Mouse (Mus musculus): ENCODE data around the gene Hist3h2ba. TPM values are rescaled to one million over a fixed set of nuclear protein-coding genes. Genes with fewer than 3 reads are reported as not detected.

Hist3h2ba gene
- polyA plus RNA-seq, 1 experiment = 5.3 TPM

DNA sequence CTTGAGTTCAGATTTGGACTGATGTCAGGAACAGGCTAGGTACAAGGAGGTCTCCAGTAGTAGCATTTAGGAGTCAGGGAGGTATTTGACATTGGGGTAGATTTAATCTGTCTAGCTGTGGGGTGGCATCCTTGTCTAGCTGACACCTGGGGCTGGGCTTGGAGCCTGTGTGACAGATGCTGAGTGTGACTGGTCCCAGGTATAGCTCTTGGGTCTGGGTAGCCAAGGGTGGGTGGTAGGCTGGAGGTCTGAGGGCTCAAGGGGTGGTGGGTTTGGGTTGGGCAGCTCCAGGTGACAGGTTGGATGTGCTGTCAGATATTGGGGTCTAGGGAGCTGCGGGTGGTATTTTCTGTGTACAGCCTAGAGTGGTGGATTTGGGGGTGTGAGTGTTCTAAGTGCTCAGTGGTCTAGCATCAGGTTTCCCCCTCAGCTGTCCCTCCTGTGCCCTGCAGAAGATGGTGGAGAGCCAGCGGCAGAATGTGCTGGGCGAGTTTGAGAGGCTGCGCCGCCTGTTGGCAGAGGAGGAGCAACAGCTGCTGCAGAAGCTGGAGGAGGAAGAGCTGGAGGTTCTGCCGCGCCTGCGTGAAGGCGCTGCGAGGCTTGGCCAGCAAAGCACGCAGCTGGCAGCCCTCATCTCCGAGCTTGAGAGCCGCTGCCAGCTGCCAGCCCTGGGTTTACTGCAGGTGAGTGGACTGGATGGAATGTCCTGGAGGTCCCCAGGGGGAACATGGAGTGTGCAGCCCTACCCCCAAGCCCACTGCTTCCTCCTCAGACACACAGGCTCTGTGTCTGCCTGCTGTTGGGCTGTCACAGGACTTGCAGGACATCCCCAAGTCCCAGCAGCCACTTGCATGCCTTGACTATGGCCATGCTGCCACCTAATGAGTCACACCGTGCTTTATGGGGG lies 33.1 kb downstream of the Hist3h2ba start:
- peaks cover 65% of the 10 kb centered on the region for H3K36me3 ChIP-seq (replicated peaks; ENCODE audit: low read length)
- H3K9me3 ChIP-seq = no peaks in the 10 kb centered on the region
- H3K27me3 ChIP-seq (replicated peaks) = no peaks in the 10 kb centered on the region
- H3K4me3 ChIP-seq (replicated peaks) = peak overlapping the region; percentile 43
- H3K4me1 ChIP-seq = peaks cover 75% of the 10 kb centered on the region
- TF ChIP-seq FLI1 (IDR thresholded peaks at IDR 0.05; ENCODE audit: low read length) (no peak), GATA1 (IDR thresholded peaks at IDR 0.05; ENCODE audit: borderline replicate concordance, low read length) (no peak)

DNA sequence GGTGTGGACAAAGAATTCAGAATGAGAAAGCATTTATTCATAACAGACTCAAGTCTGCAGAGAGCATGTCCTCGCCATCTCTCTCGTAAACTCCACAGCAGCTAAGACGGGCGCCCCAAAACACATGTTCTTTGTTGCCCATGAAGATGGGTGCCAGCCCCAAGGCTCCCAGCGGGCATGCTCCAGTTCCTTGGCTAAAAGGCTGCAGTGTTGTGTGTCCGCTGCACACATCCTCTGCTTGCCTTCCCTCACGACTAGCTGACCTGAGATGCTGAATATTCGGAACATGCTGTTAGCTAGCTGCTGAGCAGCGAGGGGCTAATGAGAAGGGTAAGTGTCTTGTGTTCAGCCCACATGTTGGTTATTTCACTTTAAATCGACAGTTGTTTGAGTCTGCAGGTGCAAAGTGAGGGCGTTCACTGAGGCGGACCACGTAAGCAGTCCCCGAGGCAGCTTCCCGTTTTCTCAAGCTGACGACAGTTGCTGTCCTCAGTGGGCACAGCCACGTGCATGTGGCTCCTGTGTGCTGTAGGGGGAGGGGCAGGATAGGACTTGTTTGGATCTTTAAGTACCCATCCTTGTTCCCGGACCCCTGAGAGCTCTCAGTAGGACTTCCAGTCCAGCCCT lies 33.9 kb downstream of the Hist3h2ba start:
- TF ChIP-seq FLI1 (IDR thresholded peaks at IDR 0.05; ENCODE audit: low read length) = no peak
- no peak for TF ChIP-seq GATA1 (IDR thresholded peaks at IDR 0.05; ENCODE audit: borderline replicate concordance, low read length)
- no peak overlapping the region for H3K4me3 ChIP-seq (replicated peaks)
- peaks cover 83% of the 10 kb centered on the region for H3K4me1 ChIP-seq
- H3K36me3 ChIP-seq (replicated peaks; ENCODE audit: low read length) = peaks cover 73% of the 10 kb centered on the region
- H3K9me3 ChIP-seq = no peaks in the 10 kb centered on the region
- H3K27me3 ChIP-seq (replicated peaks) = no peaks in the 10 kb centered on the region

DNA sequence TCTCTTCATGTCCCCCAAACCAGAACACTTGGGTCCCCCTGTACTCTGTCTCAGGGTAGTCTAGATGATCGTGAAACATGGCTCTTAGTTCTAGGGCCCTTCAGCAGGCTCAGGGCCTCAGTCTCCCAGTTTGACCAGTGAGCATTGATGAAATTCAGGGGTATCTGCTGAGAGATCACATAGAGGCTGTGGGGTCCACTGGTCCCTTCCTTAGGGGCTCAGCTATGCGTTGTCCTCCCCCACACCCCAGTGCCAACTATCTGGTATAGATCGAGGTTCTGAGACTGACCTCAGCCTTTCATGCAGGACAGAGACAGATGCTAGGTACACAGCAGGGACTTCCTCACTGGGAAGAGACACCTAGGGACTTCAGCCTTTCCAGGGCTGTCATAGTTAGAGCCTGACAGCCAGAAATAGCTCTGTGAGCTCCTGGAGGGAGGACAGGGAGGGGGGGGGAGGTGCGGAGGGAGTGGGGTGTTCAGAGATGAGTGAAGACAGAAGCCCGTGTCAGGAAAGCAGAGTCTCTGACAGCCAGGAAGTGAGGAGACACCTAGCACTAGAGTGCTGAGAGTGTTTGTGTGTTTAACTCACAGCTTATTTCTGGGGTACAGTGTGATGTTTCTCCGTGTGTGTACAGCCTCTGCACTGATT lies 35.1 kb downstream of the Hist3h2ba start:
- Histone ChIP-seq H3K4me1 (peaks cover 85% of the 10 kb centered on the region), H3K9me3 (no peaks in the 10 kb centered on the region), H3K36me3 (replicated peaks; ENCODE audit: low read length) (peaks cover 85% of the 10 kb centered on the region), H3K27me3 (replicated peaks) (no peaks in the 10 kb centered on the region), H3K4me3 (replicated peaks) (no peak overlapping the region)
- TF ChIP-seq FLI1 (IDR thresholded peaks at IDR 0.05; ENCODE audit: low read length) (no peak), GATA1 (IDR thresholded peaks at IDR 0.05; ENCODE audit: borderline replicate concordance, low read length) (no peak)

DNA sequence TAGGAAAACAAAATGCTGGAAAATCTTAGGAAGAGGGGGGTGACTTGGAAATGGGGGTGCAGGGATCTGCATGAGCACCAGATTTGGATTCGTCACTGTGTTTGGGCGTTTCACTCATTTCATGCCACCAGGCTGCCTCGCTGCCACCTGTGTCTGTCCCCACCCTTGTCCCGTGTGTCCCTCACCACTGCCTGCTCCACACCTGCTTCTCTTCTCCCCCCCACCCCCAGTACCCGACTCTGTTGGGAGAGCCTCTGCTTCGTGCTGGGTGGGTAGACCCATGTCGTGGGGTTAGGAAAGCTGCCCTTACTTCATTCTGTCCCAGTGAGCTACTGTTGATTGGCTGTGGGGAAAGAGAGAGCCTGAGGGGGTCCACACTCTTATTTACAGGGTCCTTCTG lies 35.9 kb downstream of the Hist3h2ba start:
- Histone ChIP-seq H3K9me3 (no peaks in the 10 kb centered on the region), H3K27me3 (replicated peaks) (no peaks in the 10 kb centered on the region), H3K4me1 (peaks cover 85% of the 10 kb centered on the region), H3K36me3 (replicated peaks; ENCODE audit: low read length) (peaks cover 91% of the 10 kb centered on the region), H3K4me3 (replicated peaks) (no peak overlapping the region)
- no peak for TF ChIP-seq FLI1 (IDR thresholded peaks at IDR 0.05; ENCODE audit: low read length)

DNA sequence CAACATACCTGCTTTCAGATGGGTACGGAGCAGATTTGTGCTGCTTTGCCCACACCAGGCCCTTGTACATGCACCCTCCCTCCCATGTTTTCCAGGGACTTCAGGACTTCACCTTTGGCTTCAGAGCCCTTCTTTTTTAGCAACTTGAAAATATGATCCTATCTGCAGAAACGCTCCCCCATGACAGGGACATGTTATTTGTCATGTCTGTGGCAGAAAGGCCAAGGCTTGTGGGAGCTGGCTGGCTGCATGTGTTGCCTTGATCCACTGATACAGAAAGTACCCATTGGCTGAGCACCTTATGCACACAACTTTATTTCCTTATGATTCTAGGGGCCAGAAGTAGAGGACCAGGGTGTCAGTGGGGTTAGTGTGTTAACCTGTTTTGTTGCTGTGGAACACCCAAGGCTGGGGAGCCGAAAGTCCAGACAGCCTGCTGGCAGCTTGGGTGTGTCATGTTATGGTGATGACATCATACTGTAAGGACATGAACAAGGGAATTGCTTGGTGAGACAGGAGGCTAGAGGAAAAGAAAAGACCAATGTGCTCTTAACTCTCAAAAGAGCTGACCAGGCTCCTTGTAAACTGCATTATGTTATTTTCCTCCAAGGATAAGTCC lies 36.7 kb downstream of the Hist3h2ba start:
- TF ChIP-seq FLI1 (IDR thresholded peaks at IDR 0.05; ENCODE audit: low read length) (no peak), GATA1 (IDR thresholded peaks at IDR 0.05; ENCODE audit: borderline replicate concordance, low read length) (no peak)
- H3K4me3 ChIP-seq (replicated peaks) = no peak overlapping the region
- peaks cover 85% of the 10 kb centered on the region for H3K4me1 ChIP-seq
- H3K36me3 ChIP-seq (replicated peaks; ENCODE audit: low read length) = peaks cover 97% of the 10 kb centered on the region
- no peaks in the 10 kb centered on the region for H3K9me3 ChIP-seq
- no peaks in the 10 kb centered on the region for H3K27me3 ChIP-seq (replicated peaks)

DNA sequence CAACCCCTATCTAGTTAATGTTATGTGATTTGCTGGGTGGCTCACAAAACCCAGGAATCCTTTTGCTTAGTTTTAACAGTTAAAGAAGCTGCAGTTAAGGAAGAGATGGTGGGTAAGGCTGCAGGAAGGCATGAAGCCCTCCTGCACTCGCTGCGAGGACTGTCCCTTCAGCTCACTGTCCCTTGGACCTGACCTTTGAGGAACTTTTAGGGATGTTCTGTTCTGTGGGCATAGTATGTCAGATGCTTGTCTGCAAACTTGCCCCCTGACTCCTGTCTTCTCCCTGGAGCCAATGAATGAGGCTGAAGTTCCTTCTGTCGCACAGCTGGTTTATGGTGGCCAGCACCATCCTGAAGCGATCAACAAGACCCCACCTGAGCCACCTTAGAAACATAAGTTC lies 40.4 kb downstream of the Hist3h2ba start:
- Histone ChIP-seq H3K4me3 (replicated peaks) (no peak overlapping the region), H3K4me1 (peaks cover 84% of the 10 kb centered on the region), H3K9me3 (no peaks in the 10 kb centered on the region), H3K36me3 (replicated peaks; ENCODE audit: low read length) (peaks cover 93% of the 10 kb centered on the region), H3K27me3 (replicated peaks) (no peaks in the 10 kb centered on the region)
- no peak for TF ChIP-seq FLI1 (IDR thresholded peaks at IDR 0.05; ENCODE audit: low read length)
- no peak for TF ChIP-seq GATA1 (IDR thresholded peaks at IDR 0.05; ENCODE audit: borderline replicate concordance, low read length)

DNA sequence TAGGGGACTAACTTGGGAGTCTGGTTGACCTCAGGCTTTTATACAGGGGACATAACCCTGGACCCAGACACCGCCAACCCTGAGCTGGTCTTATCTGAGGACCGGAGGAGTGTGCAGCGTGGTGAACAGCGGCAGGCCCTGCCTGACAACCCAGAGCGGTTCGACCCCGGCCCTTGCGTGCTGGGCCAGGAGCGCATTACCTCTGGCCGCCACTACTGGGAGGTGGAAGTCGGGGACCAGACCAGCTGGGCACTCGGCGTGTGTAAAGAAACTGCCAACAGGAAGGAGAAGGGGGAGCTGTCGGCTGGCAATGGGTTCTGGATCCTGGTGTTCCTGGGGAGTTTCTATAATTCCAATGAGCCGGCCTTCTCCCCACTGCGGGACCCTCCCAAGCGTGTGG lies 41.4 kb downstream of the Hist3h2ba start:
- no peak for TF ChIP-seq GATA1 (IDR thresholded peaks at IDR 0.05; ENCODE audit: borderline replicate concordance, low read length)
- no peak for TF ChIP-seq FLI1 (IDR thresholded peaks at IDR 0.05; ENCODE audit: low read length)
- no peak overlapping the region for H3K4me3 ChIP-seq (replicated peaks)
- H3K27me3 ChIP-seq (replicated peaks) = peaks cover 2% of the 10 kb centered on the region
- peaks cover 84% of the 10 kb centered on the region for H3K4me1 ChIP-seq
- H3K9me3 ChIP-seq = no peaks in the 10 kb centered on the region
- H3K36me3 ChIP-seq (replicated peaks; ENCODE audit: low read length) = peaks cover 93% of the 10 kb centered on the region

DNA sequence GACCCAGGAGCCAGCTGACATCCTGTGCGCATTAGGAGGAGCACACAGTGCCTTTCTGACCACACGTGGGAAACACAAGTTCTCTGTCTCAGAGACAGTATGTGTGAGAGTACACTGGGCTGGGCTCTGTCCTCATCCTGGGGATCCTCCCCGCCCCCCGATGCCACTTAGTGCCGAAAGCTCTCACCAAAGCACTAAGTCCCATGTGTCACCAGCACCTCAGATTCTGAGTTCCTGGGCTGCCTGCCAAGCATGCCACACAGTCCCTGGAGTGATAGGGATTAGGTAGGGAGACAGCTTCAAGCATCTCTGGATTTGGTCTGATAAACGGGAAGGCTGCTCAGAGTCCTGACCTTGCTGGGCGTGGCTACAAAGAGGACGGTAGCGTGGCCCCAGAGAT lies 42.1 kb downstream of the Hist3h2ba start:
- H3K4me3 ChIP-seq (replicated peaks) = no peak overlapping the region
- H3K4me1 ChIP-seq = peaks cover 84% of the 10 kb centered on the region
- no peaks in the 10 kb centered on the region for H3K9me3 ChIP-seq
- no peak for TF ChIP-seq FLI1 (IDR thresholded peaks at IDR 0.05; ENCODE audit: low read length)
- TF ChIP-seq GATA1 (IDR thresholded peaks at IDR 0.05; ENCODE audit: borderline replicate concordance, low read length) = no peak
- H3K27me3 ChIP-seq (replicated peaks) = peaks cover 2% of the 10 kb centered on the region
- H3K36me3 ChIP-seq (replicated peaks; ENCODE audit: low read length) = peaks cover 91% of the 10 kb centered on the region

DNA sequence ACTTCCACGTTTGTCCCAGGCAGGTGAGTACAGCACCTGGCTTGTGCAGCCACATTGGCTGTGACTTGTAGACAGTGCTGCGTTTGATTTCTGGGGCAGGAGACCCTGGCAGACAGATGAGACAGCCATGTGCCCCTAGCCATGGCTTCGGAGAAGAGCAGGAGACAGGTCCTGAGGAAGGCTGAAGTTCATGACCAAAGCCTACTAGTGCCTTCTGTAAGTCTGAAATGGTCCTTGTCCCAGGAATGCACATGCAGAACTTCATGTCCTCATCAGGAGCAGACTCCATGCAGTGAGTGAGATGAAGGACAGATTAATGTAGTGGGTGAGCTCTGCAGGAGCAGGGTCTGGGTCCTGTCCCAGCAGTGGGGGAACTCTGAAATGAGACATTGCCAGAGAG lies 43.2 kb downstream of the Hist3h2ba start:
- Histone ChIP-seq H3K9me3 (no peaks in the 10 kb centered on the region), H3K4me3 (replicated peaks) (no peak overlapping the region), H3K4me1 (peaks cover 84% of the 10 kb centered on the region), H3K27me3 (replicated peaks) (peaks cover 3% of the 10 kb centered on the region), H3K36me3 (replicated peaks; ENCODE audit: low read length) (peaks cover 84% of the 10 kb centered on the region)
- TF ChIP-seq FLI1 (IDR thresholded peaks at IDR 0.05; ENCODE audit: low read length) = no peak
- no peak for TF ChIP-seq GATA1 (IDR thresholded peaks at IDR 0.05; ENCODE audit: borderline replicate concordance, low read length)

Data from megakaryocyte, embryonic 14.5 days (primary cell).